Mouse (Mus musculus) lung, adult 2 months (tissue): ENCODE data around the gene Dhdds.

Experiments used
- CTCF ChIP-seq: fragments of 200-500 bp; IDR thresholded peaks from 2 replicates; pipeline ENCODE4 v1.5.1; 2011; ENCODE audit warnings: mild to moderate bottlenecking, low read length, control low read depth; ENCODE audit not compliant: insufficient read depth
- POLR2A ChIP-seq: fragments of 200-500 bp; IDR thresholded peaks from 2 replicates; pipeline ENCODE4 v1.6.1; 2011; ENCODE audit warnings: low read depth, mild to moderate bottlenecking, control low read depth, low read length, borderline replicate concordance; ENCODE audit errors: extremely low read depth

GRCm38 (mm10) chr4:133970876-133971275 lies 29.8 kb downstream of the Dhdds start:
- TF ChIP-seq CTCF (no peak), POLR2A (no peak)
